Mouse (Mus musculus): ENCODE measurements at regions not wholly inside any gene's neighbourhood (a gene's known extent, or its start where the extent isn't known, plus 50 kb on each side); places are given as distances from the start of the nearest gene placed in this dataset.

- TF ChIP-seq CTCF (IDR thresholded peaks at IDR 0.05; ENCODE audit: insufficient read depth, low read depth, low read length) (no peak), POLR2A (IDR thresholded peaks at IDR 0.05; ENCODE audit: insufficient read depth, low read depth, low read length) (no peak)
Measured at GRCm38 (mm10) chr2:172674641-172675040, 125.2 kb downstream of the Tfap2c start.
